Mouse (Mus musculus) adrenal gland, postnatal 25 days (tissue): ENCODE measurements at regions not wholly inside any gene's neighbourhood (a gene's known extent, or its start where the extent isn't known, plus 50 kb on each side); places are given as distances from the start of the nearest gene placed in this dataset.

ENCODE experiments used
- DNase-seq: peaks from one replicate; pipeline ENCODE4 v3.0.0; 2021; ENCODE audit warnings: mixed read lengths

DNA sequence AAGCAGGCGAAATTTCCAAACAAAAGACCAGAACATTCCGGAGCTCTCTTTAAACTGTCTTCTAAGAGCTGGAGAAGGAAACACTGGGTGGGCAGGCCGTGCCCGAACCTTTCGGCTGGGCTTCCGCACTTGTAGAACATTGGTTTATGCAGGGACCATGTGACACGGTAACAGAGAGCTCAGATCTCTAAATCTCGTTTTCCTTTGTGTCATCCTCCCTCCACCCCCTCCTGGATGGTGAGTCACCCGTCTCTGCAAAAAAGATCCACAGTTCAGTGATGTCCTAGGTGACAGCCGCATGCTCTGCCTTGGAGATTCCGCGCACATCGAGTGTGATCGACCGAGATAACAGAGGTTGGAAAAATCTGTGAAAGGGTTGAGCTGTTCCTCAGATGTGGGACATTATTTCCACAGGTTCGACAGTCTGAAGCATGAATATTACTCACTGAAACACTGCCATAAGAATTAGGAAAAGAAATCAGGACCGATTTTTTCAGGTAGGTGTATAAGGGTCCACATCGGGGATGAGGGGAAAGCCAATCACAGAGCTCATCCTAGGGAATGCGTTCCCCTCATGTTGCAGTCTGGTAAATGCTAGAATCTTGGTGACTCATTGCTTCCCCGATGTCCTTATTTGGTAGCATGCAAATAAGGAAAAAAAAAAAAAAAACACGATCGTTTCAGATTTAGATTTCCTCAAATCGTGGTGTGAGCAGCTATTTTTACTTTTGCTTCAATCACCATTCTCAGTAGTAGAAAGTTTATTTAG lies 70.0 kb upstream of the Foxo1 start:
- peak; percentile 71 for DNase-seq

GRCm38 (mm10) chr3:52198751-52199738 lies 69.1 kb upstream of the Foxo1 start:
- peak; percentile 55 for DNase-seq

GRCm38 (mm10) chr3:52200106-52200505 lies 68.0 kb upstream of the Foxo1 start:
- no peak for DNase-seq

- DNase-seq = no peak
Observed at GRCm38 (mm10) chr3:52210556-52211302, 57.4 kb upstream of the Foxo1 start.

DNA sequence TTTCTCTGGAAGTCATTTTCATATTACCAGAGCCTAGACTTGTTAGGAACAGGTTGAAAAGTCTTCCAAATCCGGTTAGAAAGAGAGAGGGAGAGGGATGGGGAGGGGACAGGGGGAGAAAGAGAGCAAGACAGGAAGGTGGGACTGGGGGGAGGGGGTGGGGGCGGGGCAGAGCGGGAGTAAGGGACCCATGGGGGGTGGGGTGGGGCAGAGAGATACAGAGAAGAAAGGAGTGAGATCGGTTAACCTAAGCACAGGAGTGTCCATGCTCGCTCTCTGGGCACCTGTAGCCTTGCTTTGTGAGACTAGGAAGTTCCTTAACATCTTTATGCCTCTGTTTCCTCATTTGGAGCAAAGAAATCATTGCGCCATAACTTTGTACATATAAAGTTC lies 56.8 kb upstream of the Foxo1 start:
- no peak for DNase-seq

DNA sequence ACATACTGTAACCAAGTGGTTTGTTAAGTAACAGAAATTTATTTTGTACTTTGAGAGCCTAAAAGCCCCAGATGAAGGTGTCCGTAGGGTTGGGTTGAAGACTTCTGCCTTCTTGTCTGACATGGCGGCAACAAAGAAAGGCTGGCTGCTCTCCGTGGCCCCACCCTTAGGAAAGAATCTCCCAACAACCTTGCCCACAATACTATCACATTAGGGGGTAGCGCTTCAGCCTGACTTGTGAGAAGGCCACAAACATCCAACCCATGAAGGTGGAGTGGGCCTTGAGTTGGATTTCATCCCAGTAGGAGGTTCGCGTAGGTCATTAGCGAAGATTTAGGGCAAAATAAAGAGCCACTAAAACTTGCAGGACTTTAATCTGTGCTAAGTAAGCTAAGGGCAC lies 54.0 kb upstream of the Foxo1 start:
- DNase-seq = no peak

DNA sequence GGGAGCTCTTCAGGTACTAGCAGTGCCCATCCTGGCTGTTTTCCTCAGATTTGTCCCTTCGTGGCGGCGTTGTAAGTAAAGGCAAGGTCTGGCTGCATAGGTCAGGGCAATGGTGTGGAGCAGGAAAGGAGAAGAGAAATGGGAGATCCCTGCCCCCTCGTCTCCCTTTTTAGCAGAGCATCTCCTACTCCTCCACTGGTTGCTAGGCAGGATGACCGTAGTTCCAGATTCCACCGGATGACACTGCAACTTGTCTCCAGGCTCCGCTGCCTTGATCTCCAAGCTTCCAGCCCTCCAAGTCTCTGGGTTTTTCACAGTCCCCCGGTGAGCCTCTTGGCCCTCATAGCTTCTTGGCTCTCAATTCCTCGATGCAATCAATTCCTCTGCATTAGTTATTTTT lies 53.1 kb upstream of the Foxo1 start:
- DNase-seq = no peak
